Mouse (Mus musculus) ES-E14 (cell line): ENCODE data around the gene Bri3. TPM values are rescaled to one million over a fixed set of nuclear protein-coding genes. Genes with fewer than 3 reads are reported as not detected.

Source experiments
- DNase-seq: peaks from one replicate; pipeline ENCODE4 v3.0.0-alpha.2; 2013; ENCODE audit warnings: low read depth, low spot score
- H3K27ac ChIP-seq: 2 replicates; pipeline ENCODE4 v1.5.1; 2012; ENCODE audit warnings: low read depth, mild to moderate bottlenecking, low read length, moderate library complexity, mixed read lengths; ENCODE audit not compliant: poor library complexity, insufficient read depth, severe bottlenecking
- H3K36me3 ChIP-seq: 2 replicates; pipeline ENCODE4 v1.6.1; 2012; ENCODE audit warnings: mild to moderate bottlenecking, low read length, moderate library complexity, mixed read lengths; ENCODE audit not compliant: control insufficient read depth, poor library complexity, insufficient read depth, severe bottlenecking
- H3K4me1 ChIP-seq, 2 experiments: fragments of 150-350 bp in 1 of 2; sonication (generic) in 1 of 2; 2 replicates each; pipeline ENCODE4 v1.6.1; 2012; ENCODE audit warnings: low read length in 2 of 2, mild to moderate bottlenecking in 1 of 2, mixed read lengths in 1 of 2; ENCODE audit not compliant: control insufficient read depth in 2 of 2, insufficient read depth in 2 of 2, poor library complexity in 1 of 2
- H3K4me3 ChIP-seq, 2 experiments: fragments of 150-350 bp in 1 of 2; sonication (generic) in 1 of 2; 2 replicates each; pipeline ENCODE4 v1.5.1; 2012; ENCODE audit warnings: low read length in 2 of 2, low read depth in 1 of 2, mild to moderate bottlenecking in 1 of 2, mixed read lengths in 1 of 2; ENCODE audit not compliant: insufficient read depth in 1 of 2, poor library complexity in 1 of 2, severe bottlenecking in 1 of 2
- H3K9ac ChIP-seq: 2 replicates; pipeline ENCODE4 v1.6.1; 2012; ENCODE audit warnings: low read depth, mild to moderate bottlenecking, low read length, mixed read lengths; ENCODE audit not compliant: poor library complexity, insufficient read depth, severe bottlenecking
- H3K9me3 ChIP-seq: fragments of 150-350 bp; sonication (generic); 2 replicates; pipeline ENCODE4 v1.6.1; 2012; ENCODE audit warnings: low read depth, mild to moderate bottlenecking, low read length; ENCODE audit not compliant: control insufficient read depth, insufficient read depth
- CHD2 ChIP-seq: IDR thresholded peaks from 2 replicates; pipeline ENCODE4 v1.6.1; 2014; ENCODE audit warnings: mild to moderate bottlenecking, low read depth, low read length, inconsistent platforms
- HCFC1 ChIP-seq: IDR thresholded peaks from 2 replicates; pipeline ENCODE4 v1.6.1; 2012; ENCODE audit warnings: low read length, inconsistent platforms, borderline replicate concordance; ENCODE audit not compliant: insufficient read depth
- MAFK ChIP-seq: IDR thresholded peaks from 2 replicates; pipeline ENCODE4 v1.6.1; 2014; ENCODE audit warnings: mild to moderate bottlenecking, low read depth, low read length, inconsistent platforms; ENCODE audit not compliant: insufficient read depth
- ZC3H11A ChIP-seq: IDR thresholded peaks from 2 replicates; pipeline ENCODE4 v1.6.1; 2012; ENCODE audit warnings: low read depth, mild to moderate bottlenecking, inconsistent platforms, low read length, borderline replicate concordance
- ZNF384 ChIP-seq: IDR thresholded peaks from 2 replicates; pipeline ENCODE4 v1.6.1; 2012; ENCODE audit warnings: low read depth, low read length, inconsistent platforms
- in situ Hi-C, 2 experiments: fragments of 600-800 bp; cut with MboI; formaldehyde crosslinking; loops; one replicate each; pipeline ENCODE4 v1.15.1; 2025; ENCODE audit warnings: low sequenced_read_pairs in 2 of 2, inconsistent platforms in 1 of 2; ENCODE audit not compliant: unreplicated experiment in 2 of 2
- total RNA-seq: library from RNA; depleted of rRNA; stranded (reverse); fragments of 300-350 nt; gene quantifications from 2 replicates; pipeline ENCODE4 v1.2.3, GENCODE M21; 2012

The Bri3 gene
- total RNA-seq, 1 experiment = 26.4 TPM

GRCm38 (mm10) chr5:144249871-144250270 lies 5.6 kb downstream of the Bri3 start:
- no peak overlapping the region for H3K4me3 ChIP-seq
- TF ChIP-seq ZC3H11A (no peak), ZNF384 (no peak), MAFK (no peak)
- in situ Hi-C loops = no loop called here
- H3K27ac ChIP-seq = no peak overlapping the region
- H3K9ac ChIP-seq = no peak overlapping the region
- no peaks in the 10 kb centered on the region for H3K9me3 ChIP-seq
- H3K36me3 ChIP-seq = no peaks in the 10 kb centered on the region
- peaks cover 0 to 4% of the 10 kb centered on the region in 2 experiments; a peak in 1 of 4 replicates for H3K4me1 ChIP-seq
- DNase-seq = no peak

GRCm38 (mm10) chr5:144251876-144252577 lies 7.8 kb downstream of the Bri3 start:
- H3K36me3 ChIP-seq = no peaks in the 10 kb centered on the region
- DNase-seq = no peak
- TF ChIP-seq MAFK = no peak
- TF ChIP-seq ZNF384 = no peak
- no peak for TF ChIP-seq ZC3H11A
- no peak for TF ChIP-seq HCFC1
- TF ChIP-seq CHD2 = no peak
- in situ Hi-C loops = no loop called here
- no peak overlapping the region for H3K4me3 ChIP-seq
- H3K9ac ChIP-seq = no peak overlapping the region
- H3K27ac ChIP-seq = no peak overlapping the region; the same call in 1 of the 2 replicates
- peaks cover 0 to 9% of the 10 kb centered on the region in 2 experiments; a peak in 1 of 4 replicates for H3K4me1 ChIP-seq
- no peaks in the 10 kb centered on the region for H3K9me3 ChIP-seq

- DNase-seq = no peak
- peaks cover 0 to 21% of the 10 kb centered on the region in 2 experiments; a peak in 2 of 4 replicates for H3K4me1 ChIP-seq
- no peak overlapping the region for H3K4me3 ChIP-seq
- no peaks in the 10 kb centered on the region for H3K9me3 ChIP-seq
- H3K27ac ChIP-seq = no peak overlapping the region
- no peak for TF ChIP-seq HCFC1
- TF ChIP-seq ZNF384 = no peak
- TF ChIP-seq ZC3H11A = no peak
- no peak for TF ChIP-seq CHD2
- no peak for TF ChIP-seq MAFK
- in situ Hi-C loops = no loop called here
- no peak overlapping the region for H3K9ac ChIP-seq
- H3K36me3 ChIP-seq = peaks cover 6% of the 10 kb centered on the region; the same call in 1 of the 2 replicates
These were observed 9.0 kb downstream of the Bri3 start for GRCm38 (mm10) chr5:144253212-144253611.

GRCm38 (mm10) chr5:144254122-144254810 lies 10.0 kb downstream of the Bri3 start:
- Histone ChIP-seq H3K9me3 (no peaks in the 10 kb centered on the region), H3K36me3 (peaks cover 17% of the 10 kb centered on the region; the same call in 1 of the 2 replicates), H3K4me3 (peak overlapping the region; percentile 14 to 71; a peak in 3 of 4 replicates), H3K27ac (no peak overlapping the region), H3K4me1 (peaks cover 0 to 29% of the 10 kb centered on the region in 2 experiments; a peak in 2 of 4 replicates), H3K9ac (no peak overlapping the region)
- in situ Hi-C loops = no loop called here
- TF ChIP-seq ZNF384 = no peak
- no peak for TF ChIP-seq MAFK
- no peak for TF ChIP-seq CHD2
- no peak for TF ChIP-seq ZC3H11A
- TF ChIP-seq HCFC1 = no peak
- DNase-seq = no peak
